Mouse (Mus musculus): Measurements from ENCODE around the gene Nup93.
A peak's percentile ranks its signal among the peaks of the same experiment; 100 is the strongest.

Nup93 gene

DNA sequence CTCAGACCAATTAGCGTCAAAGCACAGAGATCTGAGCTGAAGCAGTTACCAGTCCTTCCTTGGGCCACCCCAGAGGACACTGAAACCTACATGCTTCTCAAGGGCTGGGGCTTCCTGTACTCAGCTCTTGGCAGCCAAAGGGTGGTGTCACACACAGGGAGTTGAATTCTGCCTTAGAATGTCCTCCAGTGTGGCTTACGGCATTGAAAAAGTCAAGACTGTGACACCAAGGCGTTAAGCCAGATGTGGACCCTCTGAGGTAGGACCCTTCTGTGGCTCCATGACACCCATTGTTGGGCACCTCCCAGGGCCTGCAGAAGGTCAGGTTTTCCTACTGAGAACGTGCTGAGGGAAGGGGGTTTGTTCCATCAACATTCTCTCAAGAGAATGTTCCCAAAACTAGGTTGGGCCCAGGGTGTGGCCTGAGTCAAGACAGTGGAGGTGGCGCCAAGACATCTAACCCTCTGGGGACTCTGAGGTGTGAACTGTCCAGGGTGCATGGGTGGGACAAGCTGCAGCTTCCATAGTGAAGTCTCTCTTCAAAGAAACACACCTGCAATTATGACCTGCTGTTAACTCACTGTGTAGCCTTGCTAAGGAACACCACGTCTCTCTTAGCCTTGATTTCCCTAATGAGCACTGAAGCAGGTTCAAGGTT, 147.5 kb downstream of the Nup93 start:
- no peak for DNase-seq (ENCODE audit: low read depth in 2 of 2, low spot score in 2 of 2)

GRCm38 (mm10) chr8:94362607-94363239, 148.4 kb downstream of the Nup93 start:
- DNase-seq (ENCODE audit: low read depth in 2 of 2, low spot score in 2 of 2), result no peak

GRCm38 (mm10) chr8:94363288-94363688, 148.9 kb downstream of the Nup93 start:
- peak; percentile 75 to 82 for DNase-seq (ENCODE audit: low read depth in 2 of 2, low spot score in 2 of 2)

GRCm38 (mm10) chr8:94363906-94364305, 149.5 kb downstream of the Nup93 start:
- no peak for DNase-seq (ENCODE audit: low read depth in 2 of 2, low spot score in 2 of 2)

GRCm38 (mm10) chr8:94364686-94365312, 150.4 kb downstream of the Nup93 start:
- no peak for DNase-seq (ENCODE audit: low read depth in 2 of 2, low spot score in 2 of 2)

DNA sequence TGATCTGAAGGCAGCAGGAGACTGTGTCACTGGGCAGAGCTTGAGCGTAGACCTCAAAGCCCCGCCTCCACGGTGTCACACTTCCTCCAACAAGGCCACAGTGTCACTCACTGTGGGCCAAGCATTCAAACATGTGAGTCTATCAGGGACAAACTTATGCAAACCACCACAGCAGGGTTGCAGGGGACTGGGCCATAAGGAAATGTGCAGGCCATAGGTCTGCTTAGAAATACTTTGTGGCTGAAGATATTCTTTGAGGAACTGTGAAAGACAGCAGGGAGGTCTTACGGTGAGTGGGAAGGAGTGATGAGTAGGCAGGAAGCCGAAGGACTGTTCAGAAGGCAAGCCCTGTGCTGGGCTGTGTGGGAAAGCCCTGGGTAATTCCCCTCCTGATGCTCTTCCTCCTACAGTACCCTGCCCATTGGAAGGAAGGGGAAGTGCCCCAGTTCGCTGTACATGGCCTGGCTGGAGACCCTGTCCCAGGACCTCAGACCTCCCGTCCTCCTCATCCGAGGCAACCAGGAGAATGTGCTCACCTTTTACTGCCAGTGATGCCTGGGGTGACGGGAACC, 151.1 kb downstream of the Nup93 start:
- peak; percentile 69 to 79 for DNase-seq (ENCODE audit: low read depth in 2 of 2, low spot score in 2 of 2)

All from CD8-positive naive resting alpha-beta T cell, adult 2 months (primary cell).